Mouse (Mus musculus) E14TG2a.4 (cell line): ENCODE data around the gene Tmem184b.

Experiments
- CTCF ChIP-seq: conservative IDR thresholded peaks from 2 replicates; pipeline ENCODE4 v1.5.1; 2014; ENCODE audit warnings: low read length
- NANOG ChIP-seq: IDR thresholded peaks from 2 replicates; pipeline ENCODE4 v1.6.1; 2014; ENCODE audit warnings: borderline replicate concordance, low read length, mixed read lengths

DNA sequence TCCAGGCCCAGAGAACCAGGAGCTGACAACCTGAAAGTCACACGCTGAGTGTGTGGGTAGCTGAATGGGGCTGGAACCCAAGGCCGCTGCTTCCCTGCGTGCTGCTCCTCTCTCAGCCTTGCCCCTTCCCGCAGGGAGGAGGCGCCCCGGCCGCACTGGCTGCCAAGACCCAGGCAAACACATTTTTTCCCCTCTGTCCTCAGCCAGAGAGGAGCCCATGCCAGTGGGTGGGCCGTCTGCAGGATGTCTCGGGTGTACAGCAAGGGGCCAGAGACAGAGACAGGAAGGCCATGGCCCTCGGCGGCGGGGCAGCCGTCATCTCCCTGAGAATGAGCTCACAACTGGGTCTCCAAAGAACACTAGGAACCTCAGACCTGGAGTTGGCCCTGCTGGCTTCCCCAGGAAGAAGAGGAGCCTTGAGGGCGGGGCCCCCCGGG lies 52.0 kb downstream of the Tmem184b start:
- no peak for TF ChIP-seq CTCF
- no peak for TF ChIP-seq NANOG
